Mouse (Mus musculus) liver, adult (tissue): ENCODE measurements around the gene Ptcra.

Source experiments
- GATA4 ChIP-seq: IDR thresholded peaks from 2 replicates; pipeline ENCODE4 v1.6.1; 2014; ENCODE audit warnings: mild to moderate bottlenecking, low read length; ENCODE audit not compliant: insufficient replicate concordance

Gene Ptcra

DNA sequence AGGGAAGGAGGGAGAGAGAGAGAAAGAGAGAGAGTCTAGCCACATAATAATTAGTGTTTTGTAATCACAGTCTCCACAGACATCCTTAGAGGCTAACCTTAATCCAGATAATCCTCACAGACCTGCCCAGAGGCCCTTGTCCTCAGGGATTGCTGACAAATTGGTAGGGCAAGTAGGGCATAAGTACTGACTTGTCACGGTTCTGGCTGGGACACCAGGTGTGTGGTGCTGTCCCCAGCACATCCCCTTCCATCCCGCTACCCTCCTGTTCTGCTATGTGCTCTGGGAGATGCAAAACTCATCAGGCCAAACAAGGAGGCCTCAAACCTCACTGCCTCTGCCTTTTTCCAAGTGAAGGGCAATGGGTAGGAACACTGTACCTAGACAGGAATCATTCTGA is 18.0 kb downstream of the Ptcra start:
- no peak for TF ChIP-seq GATA4

DNA sequence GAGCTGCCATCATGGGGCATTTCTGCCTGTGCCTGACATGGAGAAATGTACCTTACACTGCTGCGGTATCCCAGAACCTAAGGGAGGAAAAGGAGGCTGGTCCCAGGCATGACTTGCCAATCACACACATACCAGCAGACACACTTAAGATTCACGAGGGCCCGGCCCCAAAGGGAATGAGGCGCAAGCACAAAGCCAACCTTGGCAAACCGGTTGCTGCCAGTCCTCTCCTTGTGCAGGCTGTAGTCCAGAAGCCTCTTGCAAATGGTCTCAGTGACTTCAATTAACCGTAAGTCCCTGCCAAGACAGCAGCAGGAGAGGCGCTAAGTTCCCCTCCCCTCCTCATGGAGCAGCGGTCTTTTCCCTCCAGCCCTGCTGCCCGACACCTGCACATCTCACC is 20.5 kb downstream of the Ptcra start:
- no peak for TF ChIP-seq GATA4

DNA sequence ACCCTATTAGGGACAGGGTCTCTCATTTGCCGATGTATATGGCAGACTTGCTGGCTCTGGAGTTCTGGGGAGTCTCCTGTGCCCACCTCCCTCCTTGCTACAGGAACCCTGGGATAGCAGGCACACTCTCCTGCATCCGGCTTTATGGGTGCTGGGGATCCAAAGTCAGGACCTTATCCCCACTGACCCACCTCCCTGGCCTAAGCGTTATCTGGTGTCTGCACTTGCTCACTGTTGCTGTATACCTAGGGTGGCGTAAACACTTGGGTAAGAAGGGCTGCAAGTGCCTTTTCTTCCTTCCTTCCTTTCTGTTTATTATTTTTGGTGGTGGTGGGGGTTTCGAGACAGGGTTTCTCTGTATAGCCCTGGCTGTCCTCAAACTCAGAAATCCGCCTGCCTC is 22.2 kb downstream of the Ptcra start:
- no peak for TF ChIP-seq GATA4

DNA sequence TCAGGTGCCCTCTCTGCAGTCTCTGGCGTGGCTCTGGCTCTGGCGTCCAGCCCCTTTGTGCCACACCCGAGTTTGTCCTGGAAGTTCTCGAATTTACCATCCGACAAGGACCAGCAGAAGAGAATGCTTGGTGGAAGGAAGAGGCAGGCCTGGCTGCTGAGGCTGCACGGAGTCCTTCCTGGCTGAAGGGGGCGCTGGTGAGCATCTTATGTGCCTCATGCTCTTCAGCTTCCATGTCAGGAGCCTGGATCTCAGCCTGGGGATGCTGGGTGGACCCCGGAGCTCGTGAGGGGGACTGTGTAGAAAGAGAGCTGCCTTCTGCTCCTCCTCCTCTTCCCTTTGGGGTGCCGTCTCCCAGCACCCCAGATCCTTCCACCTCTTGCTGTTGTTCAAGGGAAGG is 27.4 kb downstream of the Ptcra start:
- TF ChIP-seq GATA4 = no peak

DNA sequence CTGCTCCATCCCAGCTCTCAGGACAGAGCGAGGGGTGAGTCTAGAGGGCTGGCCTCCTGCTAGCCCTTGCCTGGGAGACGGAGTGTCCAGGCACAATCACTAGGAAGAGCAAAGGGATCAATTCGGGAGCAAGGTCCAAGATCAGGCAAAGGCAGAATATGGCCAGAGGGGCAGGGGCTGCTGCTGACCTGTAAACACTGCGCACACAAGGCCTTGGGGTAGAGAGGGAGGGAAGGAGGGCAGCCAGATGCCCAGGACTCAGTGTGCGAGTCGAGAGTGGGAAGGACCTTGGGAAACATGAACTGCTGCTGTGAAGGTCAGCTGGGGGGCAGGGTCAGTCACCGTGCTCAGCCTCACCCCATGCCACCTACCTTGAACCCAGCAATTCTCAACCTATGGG is 28.2 kb downstream of the Ptcra start:
- peak; percentile 34; the same call in 1 of the 2 replicates for TF ChIP-seq GATA4

DNA sequence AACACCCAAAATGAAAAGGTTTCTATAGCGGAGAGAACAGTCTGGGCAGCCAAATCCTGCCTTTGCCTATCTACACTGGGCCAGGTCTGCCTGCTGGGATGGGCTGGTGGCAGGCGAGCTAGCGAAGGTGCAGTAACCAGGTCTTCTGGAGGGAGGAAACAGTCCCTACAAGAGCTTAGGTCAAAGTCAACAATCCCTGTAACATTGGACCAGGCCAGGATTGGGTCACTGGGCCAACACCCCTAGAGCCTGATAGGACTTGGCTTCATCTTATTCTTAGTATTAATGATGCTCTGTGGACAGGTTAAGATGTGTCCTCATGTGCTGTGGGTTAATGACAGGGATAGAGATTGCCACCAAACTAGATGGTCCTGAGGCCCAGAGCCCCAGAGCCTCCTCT is 29.5 kb downstream of the Ptcra start:
- TF ChIP-seq GATA4 = no peak

DNA sequence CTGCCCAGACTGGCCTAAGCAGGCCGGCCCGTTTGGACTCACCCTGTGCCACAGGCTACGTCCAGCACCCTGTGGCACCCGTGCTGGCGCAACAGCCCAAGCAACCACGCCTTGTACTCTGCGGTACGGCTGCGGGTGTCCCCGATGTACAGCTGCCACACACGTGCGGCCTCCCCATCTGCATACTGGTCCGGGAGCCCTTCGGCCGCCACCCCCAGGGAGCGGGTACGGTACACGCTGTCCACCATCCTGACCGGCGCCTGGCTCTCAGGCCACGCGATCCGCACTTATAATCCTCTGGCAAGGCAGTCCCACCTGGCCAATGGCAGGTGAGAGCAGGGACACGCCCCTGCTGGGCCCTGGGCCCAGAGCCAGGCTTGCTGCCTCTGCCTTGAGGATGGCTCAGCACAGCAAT is 34.6 kb downstream of the Ptcra start, which contains the start of gene Gnmt:
Gnmt (minus strand) TSS at position 265 of the 415 bp plus-strand sequence.
- no peak for TF ChIP-seq GATA4

DNA sequence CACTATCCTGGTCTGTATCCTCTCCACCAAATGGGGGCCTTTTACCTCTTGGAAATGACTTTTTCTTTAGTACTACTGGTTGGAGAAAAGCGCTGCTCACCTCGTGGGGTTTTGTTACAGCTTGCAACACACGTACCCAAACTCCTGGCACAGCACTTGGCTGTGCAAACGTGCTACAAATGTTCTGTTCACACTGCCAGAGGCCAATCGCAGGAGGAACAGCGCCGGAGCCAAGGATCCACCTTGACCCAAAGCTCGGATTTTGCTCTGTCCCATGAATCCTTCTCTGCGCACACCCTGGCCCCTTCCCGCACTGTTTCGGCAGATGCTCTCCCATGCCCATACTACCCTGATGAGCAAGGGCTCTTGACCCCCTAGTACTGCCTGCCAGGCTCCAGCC is 35.0 kb downstream of the Ptcra start:
- TF ChIP-seq GATA4 = no peak

DNA sequence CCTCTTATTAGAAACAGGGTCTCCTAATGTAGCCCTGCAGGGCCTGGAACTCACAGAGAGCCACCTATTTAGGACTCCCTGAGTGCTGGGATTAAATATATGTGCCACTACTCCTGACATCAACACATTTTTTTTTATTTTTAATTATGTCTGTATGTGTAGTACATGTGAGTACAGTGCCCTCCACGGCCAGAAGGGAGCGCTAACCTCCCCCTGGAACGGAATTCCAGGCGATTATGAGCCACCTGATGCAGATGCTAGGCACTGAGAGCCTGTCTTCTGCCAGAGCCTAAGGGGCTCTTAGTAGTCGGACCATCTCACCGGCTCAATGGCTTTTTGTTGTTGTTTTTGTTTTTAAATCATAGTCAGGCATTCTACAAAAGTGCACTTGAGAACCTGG is 35.5 kb downstream of the Ptcra start:
- no peak for TF ChIP-seq GATA4

DNA sequence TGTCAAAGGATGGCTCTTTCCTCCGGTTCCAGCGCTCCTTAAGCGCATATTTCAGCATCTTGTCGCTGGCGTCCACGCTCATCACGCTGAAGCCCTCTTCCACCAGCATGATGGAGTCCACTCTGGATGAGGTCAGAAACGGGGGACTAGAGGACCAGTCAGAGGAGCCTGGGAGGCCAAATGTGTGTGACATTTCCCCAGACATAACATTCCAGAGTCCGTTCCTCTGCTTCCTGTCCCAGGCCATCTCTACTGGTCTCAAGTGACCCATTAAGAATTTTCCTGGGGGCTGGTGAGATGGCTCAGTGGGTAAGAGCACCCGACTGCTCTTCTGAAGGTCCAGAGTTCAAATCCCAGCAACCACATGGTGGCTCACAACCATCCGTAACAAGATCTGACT is 36.2 kb downstream of the Ptcra start:
- no peak for TF ChIP-seq GATA4

DNA sequence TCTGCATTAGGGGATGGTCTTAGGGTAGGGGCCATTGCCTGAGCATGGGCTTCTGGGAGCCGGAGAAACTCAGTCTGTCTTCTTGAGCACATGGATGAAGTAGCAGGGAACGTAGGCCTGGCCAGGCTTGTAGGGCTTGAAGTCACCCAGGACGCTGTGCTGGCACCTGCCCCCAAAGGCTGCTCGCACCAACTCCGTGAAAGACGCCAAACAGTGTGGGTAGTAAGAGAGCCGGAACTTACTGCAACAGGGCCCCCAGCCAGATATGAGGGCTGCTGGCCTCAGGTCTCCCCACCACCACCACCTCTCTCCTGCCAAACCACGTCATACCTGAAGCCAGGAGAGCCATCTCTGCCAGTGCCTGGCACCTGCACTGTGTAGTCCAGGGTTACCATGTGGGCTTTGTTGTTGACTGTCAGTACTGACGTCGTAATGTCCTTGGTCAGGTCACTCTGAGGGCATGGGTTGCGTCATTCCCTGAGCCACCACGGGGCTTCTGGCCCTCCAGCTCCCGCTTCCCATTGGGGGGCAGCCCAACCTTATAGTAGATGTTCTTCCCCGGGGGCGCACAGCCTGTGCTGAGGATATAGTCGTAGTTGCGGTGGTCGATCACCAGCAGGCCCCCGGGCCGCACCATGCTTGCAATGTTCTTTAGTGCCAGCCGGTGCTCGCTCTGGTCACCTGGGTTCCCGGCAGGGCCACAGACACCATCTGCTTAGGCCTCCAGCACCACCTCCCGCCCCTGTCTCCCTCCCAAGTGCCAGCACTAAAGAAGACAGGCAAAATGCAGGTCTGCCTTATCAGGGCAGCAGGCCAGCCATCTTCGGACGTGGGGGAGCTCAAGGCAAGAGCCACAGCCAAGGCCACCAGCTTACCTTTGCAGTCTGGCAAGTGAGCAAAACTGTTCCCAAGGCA is 37.5 kb downstream of the Ptcra start:
- 0 out of 2 replicates have a peak, but pooled peaks have one; percentile 32 for TF ChIP-seq GATA4

DNA sequence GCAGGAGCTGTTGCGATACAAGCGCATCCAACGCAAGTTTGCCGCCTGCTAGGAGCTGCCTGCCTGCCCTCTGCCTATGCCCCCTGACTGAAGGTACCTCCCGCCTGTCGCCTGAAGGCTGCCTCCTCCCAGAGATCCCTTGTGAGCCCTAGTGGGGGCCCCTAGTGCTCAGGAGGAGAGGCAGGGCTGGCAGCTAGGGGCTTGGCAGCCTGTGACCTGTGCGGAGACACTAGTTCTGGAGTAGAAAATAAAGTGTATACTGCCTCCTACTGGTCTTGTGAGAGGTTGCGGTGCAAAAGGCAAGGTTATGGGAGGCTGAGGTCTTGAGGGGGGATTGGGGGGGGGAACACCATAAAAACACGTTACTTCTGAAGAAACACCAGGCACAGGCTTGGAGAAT is 38.2 kb downstream of the Ptcra start:
- no peak for TF ChIP-seq GATA4

DNA sequence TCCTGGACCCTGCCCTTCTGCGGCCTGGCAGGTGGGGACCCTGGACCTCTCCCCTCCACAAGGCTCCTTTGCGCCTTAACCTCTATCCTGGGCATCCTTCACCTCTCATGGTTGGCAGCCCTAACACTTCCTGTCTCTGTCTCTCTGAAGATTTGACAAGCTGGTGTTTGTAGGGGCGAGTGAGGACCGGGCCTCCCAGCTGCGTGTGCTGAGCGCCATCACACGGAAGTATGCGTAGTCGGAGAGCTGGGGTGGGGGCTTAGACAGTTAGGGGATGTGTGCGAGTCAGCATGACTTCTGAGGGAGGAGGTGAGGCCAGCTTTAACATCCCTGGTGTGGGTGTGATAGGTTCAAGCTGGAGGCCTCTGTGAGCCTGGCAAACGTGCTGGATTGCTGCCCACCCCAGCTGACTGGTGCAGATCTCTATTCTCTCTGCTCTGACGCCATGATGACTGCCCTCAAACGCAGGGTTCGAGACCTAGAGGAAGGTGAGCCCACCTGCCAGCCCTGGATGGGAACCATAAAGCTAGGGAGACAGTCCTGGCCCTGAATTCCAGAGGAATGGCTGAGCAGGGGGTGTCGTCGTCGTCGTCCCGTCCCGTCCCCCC is 38.9 kb downstream of the Ptcra start:
- no peak for TF ChIP-seq GATA4

DNA sequence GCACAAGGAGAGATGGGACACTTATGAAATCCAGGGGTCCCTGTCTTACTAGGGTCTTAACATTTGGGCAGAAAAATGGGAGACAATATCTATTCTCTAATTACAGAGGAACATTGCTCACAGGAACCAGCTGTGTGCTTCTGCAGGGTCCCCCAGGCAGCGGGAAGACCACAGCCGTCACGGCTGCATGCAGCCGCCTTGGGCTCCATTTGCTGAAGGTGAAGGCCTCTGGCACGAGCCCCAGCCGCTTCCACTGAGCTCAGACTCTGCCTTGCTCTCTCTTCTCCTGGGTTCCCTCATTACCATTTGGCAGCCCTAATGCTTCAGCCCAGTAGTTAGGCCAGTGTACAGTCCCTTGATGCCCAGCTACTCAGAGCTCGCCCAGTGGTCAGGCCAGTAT is 42.4 kb downstream of the Ptcra start:
- no peak for TF ChIP-seq GATA4

DNA sequence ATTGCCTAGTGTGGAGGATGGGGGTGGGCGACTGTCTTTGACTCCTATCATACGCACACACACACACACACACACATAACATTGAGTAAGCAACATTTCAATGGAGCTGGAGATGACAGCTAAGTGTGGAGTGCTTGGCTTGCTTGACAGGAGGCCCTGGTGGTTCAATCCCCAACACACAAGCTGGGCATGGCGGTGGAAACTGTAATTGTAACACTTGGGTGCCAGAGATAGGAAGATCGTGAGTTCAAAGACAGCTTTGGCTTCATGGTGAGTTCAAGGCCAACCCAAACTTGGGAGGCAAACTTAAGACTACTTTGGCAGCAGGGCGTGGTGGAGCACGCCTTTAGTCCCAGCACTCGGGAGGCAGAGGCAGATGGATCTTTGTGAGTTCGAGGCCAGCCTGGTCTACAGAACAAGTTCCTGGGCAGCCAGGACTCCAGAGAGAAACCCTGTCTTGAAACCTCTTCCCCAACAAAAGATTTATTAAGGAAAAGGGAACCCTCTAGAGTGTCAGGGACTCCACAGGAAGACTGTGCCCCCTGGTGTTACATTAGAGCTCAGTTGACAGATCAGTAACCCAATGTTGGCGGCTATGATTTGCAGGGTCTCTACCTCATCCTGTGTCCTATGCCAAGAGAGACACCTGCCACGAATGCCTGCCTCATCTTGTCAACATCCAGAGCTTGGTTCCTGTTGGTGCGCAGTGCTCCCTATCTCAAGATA is 48.6 kb downstream of the Ptcra start:
- no peak for TF ChIP-seq GATA4

DNA sequence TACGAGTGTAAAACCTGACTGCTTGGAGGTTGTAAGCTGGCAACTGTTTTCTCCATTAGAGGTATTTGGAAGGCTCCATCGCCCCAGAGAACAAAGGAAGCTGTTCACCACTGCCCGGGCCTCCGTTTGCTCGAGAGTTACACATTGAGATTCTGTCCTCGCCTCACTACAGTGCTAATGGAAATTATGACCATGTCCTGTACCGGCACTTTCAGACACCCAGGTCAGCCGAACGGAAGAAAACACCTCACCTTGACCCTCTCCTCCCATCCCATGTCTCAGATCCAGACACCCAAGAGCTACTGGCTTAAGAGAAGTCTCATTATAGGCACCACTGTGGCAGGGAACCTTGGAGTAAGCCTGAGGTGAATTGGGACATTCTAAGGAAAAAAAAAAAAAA is 49.7 kb downstream of the Ptcra start:
- no peak for TF ChIP-seq GATA4

DNA sequence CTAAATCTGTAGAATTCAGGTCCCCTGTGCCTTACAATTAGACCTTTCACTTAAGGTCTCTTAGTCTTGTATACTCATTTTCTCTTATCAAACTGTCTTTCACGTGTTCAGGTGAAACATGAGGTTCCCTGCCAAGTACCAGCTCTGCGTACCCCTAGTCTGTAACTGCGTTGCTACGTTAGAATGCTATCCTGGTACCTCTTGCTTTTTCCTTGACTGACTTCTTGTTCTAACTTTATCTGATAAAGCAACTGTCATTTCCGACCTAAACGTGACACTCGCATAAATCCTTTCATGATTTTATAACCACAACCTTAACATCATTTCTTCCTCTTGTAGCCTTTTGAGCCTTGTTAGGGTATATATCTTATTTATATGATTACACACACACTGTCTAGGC is 51.1 kb downstream of the Ptcra start:
- TF ChIP-seq GATA4 = no peak
